Mouse (Mus musculus): ENCODE results near the gene Cntd1.
A peak's percentile ranks its signal among the peaks of the same experiment; 100 is the strongest.

Cntd1 gene

GRCm38 (mm10) chr11:101255826-101256775 lies 22.7 kb upstream of the Cntd1 start:
- peak; percentile 97 for DNase-seq

- DNase-seq = peak; percentile 97
These were observed 19.5 kb upstream of the Cntd1 start for GRCm38 (mm10) chr11:101259261-101259712.

- peak; percentile 98 for DNase-seq
These were observed 18.6 kb upstream of the Cntd1 start, which contains the start of gene Wnk4 for GRCm38 (mm10) chr11:101259948-101260825. Gene Wnk4, plus strand, starts transcription at chr11:101260567.

- DNase-seq = peak; percentile 89
These were observed 17.9 kb upstream of the Cntd1 start for GRCm38 (mm10) chr11:101260826-101261380.

- peak; percentile 91 for DNase-seq
These were observed 16.4 kb upstream of the Cntd1 start for GRCm38 (mm10) chr11:101262272-101262967.

GRCm38 (mm10) chr11:101263138-101263988 lies 15.4 kb upstream of the Cntd1 start:
- DNase-seq = peak; percentile 91

GRCm38 (mm10) chr11:101263989-101264280 lies 14.9 kb upstream of the Cntd1 start:
- no peak for DNase-seq

GRCm38 (mm10) chr11:101264954-101265471 lies 13.8 kb upstream of the Cntd1 start:
- no peak for DNase-seq

- DNase-seq = no peak
These were observed 12.9 kb upstream of the Cntd1 start for GRCm38 (mm10) chr11:101265906-101266305.

GRCm38 (mm10) chr11:101269577-101270116 lies 9.2 kb upstream of the Cntd1 start:
- DNase-seq = no peak

GRCm38 (mm10) chr11:101272446-101272845 lies 6.4 kb upstream of the Cntd1 start:
- DNase-seq = no peak

GRCm38 (mm10) chr11:101275309-101275708 lies 3.5 kb upstream of the Cntd1 start:
- no peak for DNase-seq

- peak; percentile 93 for DNase-seq
These were observed 2.3 kb upstream of the Cntd1 start for GRCm38 (mm10) chr11:101276319-101277070.

- DNase-seq = no peak
These were observed 1.2 kb upstream of the Cntd1 start for GRCm38 (mm10) chr11:101277381-101278222.

GRCm38 (mm10) chr11:101279193-101279569 lies 369 bp downstream of the Cntd1 start:
- DNase-seq = no peak

- DNase-seq = no peak
These were observed 2.0 kb downstream of the Cntd1 start for GRCm38 (mm10) chr11:101280837-101281236.

GRCm38 (mm10) chr11:101282896-101283295 lies 4.1 kb downstream of the Cntd1 start:
- no peak for DNase-seq

GRCm38 (mm10) chr11:101283805-101284204 lies 5.0 kb downstream of the Cntd1 start:
- DNase-seq = no peak

GRCm38 (mm10) chr11:101287306-101287705 lies 8.5 kb downstream of the Cntd1 start:
- DNase-seq = peak; percentile 97
